14 mouse cellular contexts compared by ENCODE assay signal in genomic region chr8:11327722-11328417, GRCm38 (mm10). TPM values are rescaled to one million over a fixed set of nuclear protein-coding genes. Genes with fewer than 3 reads are reported as not detected.
DNase-seq lines count a peak whose midpoint lies in the region; ATAC-seq lines count a peak whose summit lies in the region.
"Had no signal": no experiment of that assay in that cellular context is flagged by ENCODE, and none has a peak within 500 bp of the region (broad histone marks: within the 10 kb centered on the region; RNA-seq: fewer than 3 reads in every experiment).

No protein-coding gene starts in this region.

- no peak overlapping the region for H3K4me2 ChIP-seq in heart, embryonic 16.5 days (ENCODE audit: low read depth, low read length)
- H3K4me2 ChIP-seq in intestine, embryonic 16.5 days (ENCODE audit: low read depth, low read length): no peak overlapping the region
- no peak overlapping the region for H3K4me2 ChIP-seq in hindbrain, embryonic 13.5 days
- H3K4me2 ChIP-seq: forebrain, embryonic 12.5 days; liver, embryonic 11.5 days had no signal

- H3K9ac ChIP-seq in heart, embryonic 16.5 days (ENCODE audit: low read length): peak overlapping the region; percentile 11; the same call in 1 of the 2 replicates
- no peak overlapping the region for H3K9ac ChIP-seq in intestine, embryonic 16.5 days (ENCODE audit: low read depth, low read length)
- no peak overlapping the region for H3K9ac ChIP-seq in hindbrain, embryonic 13.5 days
- H3K9ac ChIP-seq: forebrain, embryonic 12.5 days had no signal

- no peaks in the 10 kb centered on the region for H3K27me3 ChIP-seq in heart, embryonic 16.5 days (ENCODE audit: control insufficient read depth, insufficient read depth, low read length)
- H3K27me3 ChIP-seq in intestine, embryonic 16.5 days (replicated peaks; ENCODE audit: control insufficient read depth, insufficient read depth, low read length): no peaks in the 10 kb centered on the region
- H3K27me3 ChIP-seq in hindbrain, embryonic 13.5 days: no peaks in the 10 kb centered on the region
- H3K27me3 ChIP-seq: forebrain, embryonic 12.5 days had no signal

- H3K4me1 ChIP-seq in heart, embryonic 16.5 days (ENCODE audit: control insufficient read depth, insufficient read depth, low read length): peaks cover 81% of the 10 kb centered on the region
- peaks cover 18% of the 10 kb centered on the region for H3K4me1 ChIP-seq in intestine, embryonic 16.5 days (ENCODE audit: control insufficient read depth, insufficient read depth, low read length)
- H3K4me1 ChIP-seq in hindbrain, embryonic 13.5 days (replicated peaks): 0 out of 2 replicates have a peak, but pooled peaks cover 3% of the 10 kb centered on the region
- H3K4me1 ChIP-seq: forebrain, embryonic 12.5 days had no signal

- intact Hi-C loops in heart, postnatal 36 days (cut with DNase I): no loop called here

- peak overlapping the region; percentile 71 for H3K27ac ChIP-seq in heart, embryonic 16.5 days (ENCODE audit: low read length)
- H3K27ac ChIP-seq in intestine, embryonic 16.5 days (ENCODE audit: low read length): 0 out of 2 replicates have a peak overlapping the region, but pooled peaks have one; percentile 3
- H3K27ac ChIP-seq in hindbrain, embryonic 13.5 days: no peak overlapping the region
- H3K27ac ChIP-seq: forebrain, embryonic 12.5 days had no signal

- WGBS in heart, embryonic 16.5 days: 55% methylated on average over 5 of the region's 5 CpGs
- 59% methylated on average over 5 of the region's 5 CpGs for WGBS in intestine, embryonic 16.5 days
- WGBS in hindbrain, embryonic 13.5 days: 63% methylated on average over 5 of the region's 5 CpGs

- no peaks in the 10 kb centered on the region; the same call in 1 of the 2 replicates for H3K36me3 ChIP-seq in heart, embryonic 16.5 days (ENCODE audit: control insufficient read depth, insufficient read depth)
- no peaks in the 10 kb centered on the region for H3K36me3 ChIP-seq in intestine, embryonic 16.5 days (ENCODE audit: control insufficient read depth, insufficient read depth, low read length)
- H3K36me3 ChIP-seq in hindbrain, embryonic 13.5 days: no peaks in the 10 kb centered on the region
- H3K36me3 ChIP-seq: forebrain, embryonic 12.5 days had no signal

- H3K4me3 ChIP-seq in heart, embryonic 16.5 days (ENCODE audit: low read length): no peak overlapping the region
- H3K4me3 ChIP-seq in intestine, embryonic 16.5 days (ENCODE audit: low read length): no peak overlapping the region
- H3K4me3 ChIP-seq in hindbrain, embryonic 13.5 days: no peak overlapping the region
- H3K4me3 ChIP-seq: forebrain, embryonic 12.5 days; megakaryocyte, embryonic 14.5 days; myocyte had no signal

- no peak for DNase-seq in heart, postnatal 36 days
- peak; percentile 38 for DNase-seq in lung, postnatal 10 days
- no peak for DNase-seq in lung, postnatal 14 days
- no peak for DNase-seq in layer of hippocampus, postnatal 14 days (ENCODE audit: low spot score in 2 of 2)
- no peak for DNase-seq in left cerebral cortex, adult 11 months (ENCODE audit: low spot score)
- DNase-seq: cerebellum, adult 11-12 months; gastrocnemius, postnatal 14 days had no signal

- no peak for ATAC-seq in heart, embryonic 16.5 days (replicated peaks; ENCODE audit: extremely low read depth, insufficient read depth, low FRiP score)
- ATAC-seq in intestine, embryonic 16.5 days: peak; percentile 21; the same call in 1 of the 2 replicates
- ATAC-seq in hindbrain, embryonic 13.5 days (ENCODE audit: low FRiP score): no peak

- H3K9me3 ChIP-seq in heart, embryonic 16.5 days (replicated peaks; ENCODE audit: control insufficient read depth, low read length): no peaks in the 10 kb centered on the region
- no peaks in the 10 kb centered on the region for H3K9me3 ChIP-seq in intestine, embryonic 16.5 days (ENCODE audit: control insufficient read depth, low read length)
- H3K9me3 ChIP-seq in hindbrain, embryonic 13.5 days: no peaks in the 10 kb centered on the region
- H3K9me3 ChIP-seq: forebrain, embryonic 12.5 days; megakaryocyte, embryonic 14.5 days had no signal

RNA-seq across cellular contexts. Expression of gene Col4a1, which starts 15.2 kb away (rescaled TPM):
- polyA plus RNA-seq in heart, embryonic 16.5 days (2015; fragmentation: Nextera tagmentation; extraction: Ambion mirVana): 213 and 274 TPM in 2 replicates
- total RNA-seq in heart, postnatal 36 days (2021): 100 to 1,000 TPM; 371 to 526 TPM
- 136 and 172 TPM in 2 replicates for polyA plus RNA-seq in intestine, embryonic 16.5 days (2015; fragmentation: Nextera tagmentation; extraction: Ambion mirVana)
- 100 to 1,000 TPM; 108 to 117 TPM for total RNA-seq in layer of hippocampus, postnatal 14 days (2021)
- 93.3 and 94.0 TPM in 2 replicates for polyA plus RNA-seq in hindbrain, embryonic 13.5 days (2015; fragmentation: Nextera tagmentation; extraction: Ambion mirVana)

RNA-seq across cellular contexts. Expression of gene Col4a2, which starts 15.3 kb away (rescaled TPM):
- 80.1 and 105 TPM in 2 replicates for polyA plus RNA-seq in heart, embryonic 16.5 days (2015; fragmentation: Nextera tagmentation; extraction: Ambion mirVana)
- total RNA-seq in heart, postnatal 36 days (2021): 100 to 1,000 TPM; 228 to 282 TPM
- 39.1 and 50.2 TPM in 2 replicates for polyA plus RNA-seq in intestine, embryonic 16.5 days (2015; fragmentation: Nextera tagmentation; extraction: Ambion mirVana)
- 10 to 100 TPM; 78.5 to 78.8 TPM for total RNA-seq in layer of hippocampus, postnatal 14 days (2021)
- polyA plus RNA-seq in hindbrain, embryonic 13.5 days (2015; fragmentation: Nextera tagmentation; extraction: Ambion mirVana): 41.6 and 42.4 TPM in 2 replicates
